Mouse (Mus musculus): ENCODE results near the gene Ffar1.

GRCm38 (mm10) chr7:30821532-30821931 lies 39.8 kb downstream of the Ffar1 start:
- TF ChIP-seq CTCF (IDR thresholded peaks at IDR 0.05; ENCODE audit: borderline replicate concordance, control insufficient read depth, extremely low read depth, insufficient read depth, low read length, poor library complexity) (no peak), POLR2A (IDR thresholded peaks at IDR 0.05; ENCODE audit: control insufficient read depth, extremely low read depth, insufficient read depth, low read length, poor library complexity) (no peak)
